Mouse (Mus musculus) mature B cell (primary cell): ENCODE results near the gene 1600014C10Rik.

Experiments used
- in situ Hi-C: fragments of 300-500 bp; cut with MboI; formaldehyde crosslinking; loops from 2 replicates; pipeline ENCODE4 v1.14.3; 2019

Gene 1600014C10Rik

GRCm38 (mm10) chr7:38183709-38184417 lies 846 bp downstream of the 1600014C10Rik start:
- in situ Hi-C loops = no loop called here

- in situ Hi-C loops = no loop called here
Measured at GRCm38 (mm10) chr7:38184418-38184745, 1.4 kb downstream of the 1600014C10Rik start.

- in situ Hi-C loops = no loop called here
Measured at GRCm38 (mm10) chr7:38184786-38185185, 1.8 kb downstream of the 1600014C10Rik start.

GRCm38 (mm10) chr7:38186861-38187260 lies 3.8 kb downstream of the 1600014C10Rik start:
- in situ Hi-C loops = no loop called here

GRCm38 (mm10) chr7:38187796-38188195 lies 4.8 kb downstream of the 1600014C10Rik start:
- in situ Hi-C loops = no loop called here

GRCm38 (mm10) chr7:38188281-38189075 lies 5.5 kb downstream of the 1600014C10Rik start:
- in situ Hi-C loops = no loop called here

GRCm38 (mm10) chr7:38189136-38189982 lies 6.3 kb downstream of the 1600014C10Rik start:
- in situ Hi-C loops = no loop called here

- in situ Hi-C loops = no loop called here
Measured at GRCm38 (mm10) chr7:38190056-38190835, 7.2 kb downstream of the 1600014C10Rik start.

GRCm38 (mm10) chr7:38191146-38191545 lies 8.1 kb downstream of the 1600014C10Rik start:
- in situ Hi-C loops = no loop called here

- in situ Hi-C loops = no loop called here
Measured at GRCm38 (mm10) chr7:38191571-38191970, 8.6 kb downstream of the 1600014C10Rik start.

- in situ Hi-C loops = no loop called here
Measured at GRCm38 (mm10) chr7:38199907-38200605, 17.0 kb downstream of the 1600014C10Rik start.

- in situ Hi-C loops = no loop called here
Measured at GRCm38 (mm10) chr7:38200606-38201289, 17.7 kb downstream of the 1600014C10Rik start.

GRCm38 (mm10) chr7:38201290-38201658 lies 18.3 kb downstream of the 1600014C10Rik start:
- in situ Hi-C loops = no loop called here

GRCm38 (mm10) chr7:38204314-38204713 lies 21.3 kb downstream of the 1600014C10Rik start:
- in situ Hi-C loops = no loop called here

GRCm38 (mm10) chr7:38205801-38206200 lies 22.8 kb downstream of the 1600014C10Rik start:
- in situ Hi-C loops = no loop called here

GRCm38 (mm10) chr7:38206564-38206963 lies 23.5 kb downstream of the 1600014C10Rik start:
- in situ Hi-C loops = no loop called here

- in situ Hi-C loops = no loop called here
Measured at GRCm38 (mm10) chr7:38208969-38209368, 26.0 kb downstream of the 1600014C10Rik start.

- in situ Hi-C loops = no loop called here
Measured at GRCm38 (mm10) chr7:38209478-38210152, 26.6 kb downstream of the 1600014C10Rik start.

- in situ Hi-C loops = no loop called here
Measured at GRCm38 (mm10) chr7:38212651-38213062, 29.6 kb downstream of the 1600014C10Rik start.
